ENCODE assay signal across 21 mouse cellular contexts in genomic region chr6:8393029-8393428, GRCm38 (mm10).
A peak's percentile ranks its signal among the peaks of the same experiment; 100 is the strongest.
DNase-seq lines count a peak whose midpoint lies in the region; ATAC-seq and TF ChIP-seq lines count a peak whose summit lies in the region.
"Had no signal": no experiment of that assay in that cellular context is flagged by ENCODE, and none has a peak within 500 bp of the region (broad histone marks: within the 10 kb centered on the region; RNA-seq: fewer than 3 reads in every experiment).

No protein-coding gene starts in this region.

- no peak overlapping the region for H3K4me3 ChIP-seq in lung, embryonic 15.5 days
- H3K4me3 ChIP-seq in G1E (ENCODE audit: low read depth, low read length), result no peak overlapping the region; the same call in 1 of the 2 replicates
- no peak overlapping the region for H3K4me3 ChIP-seq in liver, embryonic 13.5 days (replicated peaks)
- no peak overlapping the region for H3K4me3 ChIP-seq in gastrocnemius, adult 2 months
- H3K4me3 ChIP-seq: embryonic facial prominence, embryonic 15.5 days; forebrain, embryonic 15.5 days; heart, embryonic 13.5 days; kidney, embryonic 15.5 days had no signal

- H3K9me3 ChIP-seq in lung, embryonic 15.5 days, result no peaks in the 10 kb centered on the region
- no peaks in the 10 kb centered on the region for H3K9me3 ChIP-seq in G1E (replicated peaks)
- no peaks in the 10 kb centered on the region for H3K9me3 ChIP-seq in liver, embryonic 13.5 days (replicated peaks)
- H3K9me3 ChIP-seq: embryonic facial prominence, embryonic 15.5 days; forebrain, embryonic 15.5 days; heart, embryonic 13.5 days; kidney, embryonic 15.5 days had no signal

- H3K27ac ChIP-seq in lung, embryonic 15.5 days, result peak overlapping the region; percentile 8; the same call in 1 of the 2 replicates
- H3K27ac ChIP-seq in liver, embryonic 13.5 days, result no peak overlapping the region
- no peak overlapping the region for H3K27ac ChIP-seq in gastrocnemius, adult 2 months
- H3K27ac ChIP-seq: embryonic facial prominence, embryonic 15.5 days; forebrain, embryonic 15.5 days; heart, embryonic 13.5 days; hindbrain, postnatal 0 days; kidney, embryonic 15.5 days; macrophage had no signal

- TF ChIP-seq CTCF in G1E (IDR thresholded peaks at IDR 0.05; ENCODE audit: low read depth, low read length), result no peak
- TF ChIP-seq CTCF in gastrocnemius, adult 2 months (IDR thresholded peaks at IDR 0.05), result no peak

- intact Hi-C loops in gastrocnemius, adult 2 months (cut with DNase I), result no loop called here

- H3K9ac ChIP-seq in lung, embryonic 15.5 days, result no peak overlapping the region
- H3K9ac ChIP-seq in liver, embryonic 13.5 days, result no peak overlapping the region
- H3K9ac ChIP-seq: embryonic facial prominence, embryonic 15.5 days; forebrain, embryonic 15.5 days; heart, embryonic 13.5 days; kidney, embryonic 15.5 days had no signal

- no peak overlapping the region for H3K4me2 ChIP-seq in lung, embryonic 15.5 days
- no peak overlapping the region for H3K4me2 ChIP-seq in liver, embryonic 13.5 days
- H3K4me2 ChIP-seq: embryonic facial prominence, embryonic 15.5 days; forebrain, embryonic 15.5 days; heart, embryonic 13.5 days; kidney, embryonic 15.5 days; midbrain, embryonic 11.5 days had no signal

- DNase-seq in lung, postnatal 10 days, result no peak
- no peak for DNase-seq in G1E (ENCODE audit: low spot score)
- peak; percentile 13 for DNase-seq in liver, embryonic 13.5 days
- DNase-seq in naive thymus-derived CD4-positive, alpha-beta T cell, adult 2 months (ENCODE audit: low read depth), result peak; percentile 18
- no peak for DNase-seq in cerebellum, postnatal 10 days
- DNase-seq in gastrocnemius, adult 2 months, result no peak
- DNase-seq: adrenal gland, postnatal 10 days; cerebellum, adult 8-10 months; gastrocnemius, postnatal 25 days; heart, adult 18-20 months; heart, postnatal 14 days; layer of hippocampus, adult 9-11 months had no signal

- peaks cover 12% of the 10 kb centered on the region; the same call in 1 of the 2 replicates for H3K4me1 ChIP-seq in lung, embryonic 15.5 days
- H3K4me1 ChIP-seq in G1E (ENCODE audit: insufficient read depth, low read depth, low read length), result peaks cover 44% of the 10 kb centered on the region
- peaks cover 8% of the 10 kb centered on the region for H3K4me1 ChIP-seq in liver, embryonic 13.5 days (replicated peaks)
- H3K4me1 ChIP-seq: embryonic facial prominence, embryonic 15.5 days; forebrain, embryonic 15.5 days; kidney, embryonic 15.5 days had no signal

- 28% methylated on average over 4 of the region's 4 CpGs for WGBS in lung, embryonic 15.5 days
- WGBS in liver, embryonic 13.5 days (ENCODE audit: insufficient replicate concordance), result 38% methylated on average over 4 of the region's 4 CpGs

- H3K36me3 ChIP-seq in lung, embryonic 15.5 days, result no peaks in the 10 kb centered on the region
- peaks cover 8% of the 10 kb centered on the region for H3K36me3 ChIP-seq in G1E (replicated peaks)
- H3K36me3 ChIP-seq in liver, embryonic 13.5 days, result no peaks in the 10 kb centered on the region
- H3K36me3 ChIP-seq: embryonic facial prominence, embryonic 15.5 days; forebrain, embryonic 15.5 days; heart, embryonic 13.5 days; kidney, embryonic 15.5 days had no signal

- H3K27me3 ChIP-seq in lung, embryonic 15.5 days, result no peaks in the 10 kb centered on the region
- no peaks in the 10 kb centered on the region for H3K27me3 ChIP-seq in G1E (ENCODE audit: insufficient read depth, low read length)
- no peaks in the 10 kb centered on the region for H3K27me3 ChIP-seq in liver, embryonic 13.5 days
- H3K27me3 ChIP-seq: embryonic facial prominence, embryonic 15.5 days; forebrain, embryonic 15.5 days; heart, embryonic 13.5 days; kidney, embryonic 15.5 days had no signal

- peak; percentile 65; the same call in 1 of the 2 replicates for ATAC-seq in lung, embryonic 15.5 days (ENCODE audit: borderline replicate concordance, extremely low read depth, low FRiP score, low TSS enrichment)
- peak; percentile 63 for ATAC-seq in G1E (ENCODE audit: extremely low read depth, insufficient number of reproducible peaks, low FRiP score, poor library complexity, severe bottlenecking)
- peak; percentile 84 for ATAC-seq in liver, embryonic 13.5 days (ENCODE audit: low read depth)
- ATAC-seq: forebrain, embryonic 15.5 days; hindbrain, postnatal 0 days; intestine, postnatal 0 days had no signal

Comparison
In these comparisons a context has a peak if more than half of its experiments do, and no peak if none do; other contexts are left out.
1. DNase-seq: peak in liver, embryonic 13.5 days (single experiment) and naive thymus-derived CD4-positive, alpha-beta T cell, adult 2 months (single experiment); none in lung, postnatal 10 days (single experiment), G1E (single experiment), cerebellum, postnatal 10 days (0 of 2) and gastrocnemius, adult 2 months (single experiment).
2. Peak in every context shown above with its lines, with median percentiles within 50 percentile points of each other: ATAC-seq.